Mouse (Mus musculus): ENCODE data around the gene Sstr5.
A peak's percentile ranks its signal among the peaks of the same experiment; 100 is the strongest.

Gene Sstr5

GRCm38 (mm10) chr17:25497013-25497412 is at the start of gene Sstr5:
TSS of gene Sstr5 (minus strand) at chr17:25497288.
- ATAC-seq (ENCODE audit: low TSS enrichment), result no peak

GRCm38 (mm10) chr17:25541768-25542167 is 44.7 kb upstream of the Sstr5 start:
- no peak for ATAC-seq (ENCODE audit: low TSS enrichment)

- ATAC-seq (ENCODE audit: low TSS enrichment), result no peak
Observed at GRCm38 (mm10) chr17:25540731-25541130, 43.6 kb upstream of the Sstr5 start.

GRCm38 (mm10) chr17:25538945-25539875 is 42.1 kb upstream of the Sstr5 start:
- peak; percentile 88; the same call in 1 of the 2 replicates for ATAC-seq (ENCODE audit: low TSS enrichment)

- ATAC-seq (ENCODE audit: low TSS enrichment), result no peak
Observed at GRCm38 (mm10) chr17:25530357-25531022, 33.4 kb upstream of the Sstr5 start.

- no peak for ATAC-seq (ENCODE audit: low TSS enrichment)
Observed at GRCm38 (mm10) chr17:25522080-25522479, 25.0 kb upstream of the Sstr5 start.

- ATAC-seq (ENCODE audit: low TSS enrichment), result no peak
Observed at GRCm38 (mm10) chr17:25520492-25520891, 23.4 kb upstream of the Sstr5 start.

GRCm38 (mm10) chr17:25519511-25519910 is 22.4 kb upstream of the Sstr5 start:
- peak; percentile 38; the same call in 1 of the 2 replicates for ATAC-seq (ENCODE audit: low TSS enrichment)

- ATAC-seq (ENCODE audit: low TSS enrichment), result peak; percentile 82; the same call in 1 of the 2 replicates
Observed at GRCm38 (mm10) chr17:25518144-25518543, 21.1 kb upstream of the Sstr5 start.

GRCm38 (mm10) chr17:25516315-25516714 is 19.2 kb upstream of the Sstr5 start:
- ATAC-seq (ENCODE audit: low TSS enrichment), result no peak

GRCm38 (mm10) chr17:25514055-25514454 is 17.0 kb upstream of the Sstr5 start:
- ATAC-seq (ENCODE audit: low TSS enrichment), result no peak

- ATAC-seq (ENCODE audit: low TSS enrichment), result no peak
Observed at GRCm38 (mm10) chr17:25511876-25512275, 14.8 kb upstream of the Sstr5 start.

- ATAC-seq (ENCODE audit: low TSS enrichment), result no peak
Observed at GRCm38 (mm10) chr17:25510074-25510830, 13.2 kb upstream of the Sstr5 start.

GRCm38 (mm10) chr17:25508860-25509577 is 11.9 kb upstream of the Sstr5 start:
- peak; percentile 59; the same call in 1 of the 2 replicates for ATAC-seq (ENCODE audit: low TSS enrichment)

- peak; percentile 65; the same call in 1 of the 2 replicates for ATAC-seq (ENCODE audit: low TSS enrichment)
Observed at GRCm38 (mm10) chr17:25507799-25508198, 10.7 kb upstream of the Sstr5 start.

GRCm38 (mm10) chr17:25502599-25502998 is 5.5 kb upstream of the Sstr5 start:
- no peak for ATAC-seq (ENCODE audit: low TSS enrichment)

- ATAC-seq (ENCODE audit: low TSS enrichment), result no peak
Observed at GRCm38 (mm10) chr17:25482092-25482491, 15.0 kb downstream of the Sstr5 start.

GRCm38 (mm10) chr17:25480820-25481219 is 16.3 kb downstream of the Sstr5 start:
- no peak for ATAC-seq (ENCODE audit: low TSS enrichment)

- no peak for ATAC-seq (ENCODE audit: low TSS enrichment)
Observed at GRCm38 (mm10) chr17:25480152-25480551, 16.9 kb downstream of the Sstr5 start.

GRCm38 (mm10) chr17:25475946-25476744 is 20.9 kb downstream of the Sstr5 start:
- peak; percentile 22; the same call in 1 of the 2 replicates for ATAC-seq (ENCODE audit: low TSS enrichment)

Data from frontal cortex, adult (tissue).